Mouse (Mus musculus): ENCODE measurements around the gene Ubr1.

GRCm38 (mm10) chr2:120978693-120979037 is 8.2 kb upstream of the Ubr1 start:
- TF ChIP-seq CTCF (IDR thresholded peaks at IDR 0.05; ENCODE audit: control insufficient read depth, insufficient read depth, insufficient replicate concordance, low read depth, low read length), result no peak
- no peak for TF ChIP-seq POLR2A (IDR thresholded peaks at IDR 0.05; ENCODE audit: control insufficient read depth, low read depth, low read length)
